Mouse (Mus musculus) B cell, adult 67 days (primary cell): ENCODE results near the gene Zfp458. TPM values are rescaled to one million over a fixed set of nuclear protein-coding genes. Genes with fewer than 3 reads are reported as not detected.

ENCODE experiments used
- total RNA-seq, 2 experiments: library from RNA; stranded (reverse); gene quantifications; 4 replicates each; pipeline ENCODE4 v1.2.4; 2023

The Zfp458 gene
- 1 to 10 TPM; 2.1 to 4.1 TPM for total RNA-seq

DNA sequence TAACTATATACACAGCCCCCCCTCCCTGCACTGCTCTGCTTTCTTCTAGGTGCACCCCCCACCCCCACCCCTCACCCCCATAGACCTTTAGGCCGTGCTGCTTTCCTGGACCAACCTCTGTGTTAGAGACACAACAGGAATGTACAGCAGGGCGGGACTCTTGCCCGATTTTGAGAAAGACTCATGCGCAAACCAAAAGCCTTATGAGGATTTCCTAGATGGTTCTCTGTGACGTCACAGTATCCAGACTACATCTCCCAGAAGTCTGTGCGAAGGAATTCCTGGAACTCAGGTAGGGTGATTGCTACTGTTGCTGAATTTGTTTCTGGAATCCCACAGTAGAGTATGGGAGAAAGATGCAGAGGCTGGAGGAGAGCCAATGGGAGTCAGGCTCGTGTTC is at the start of gene Zfp458:
Gene Zfp458, minus strand, starts transcription at position 153 of the 400 bp plus-strand sequence.

DNA sequence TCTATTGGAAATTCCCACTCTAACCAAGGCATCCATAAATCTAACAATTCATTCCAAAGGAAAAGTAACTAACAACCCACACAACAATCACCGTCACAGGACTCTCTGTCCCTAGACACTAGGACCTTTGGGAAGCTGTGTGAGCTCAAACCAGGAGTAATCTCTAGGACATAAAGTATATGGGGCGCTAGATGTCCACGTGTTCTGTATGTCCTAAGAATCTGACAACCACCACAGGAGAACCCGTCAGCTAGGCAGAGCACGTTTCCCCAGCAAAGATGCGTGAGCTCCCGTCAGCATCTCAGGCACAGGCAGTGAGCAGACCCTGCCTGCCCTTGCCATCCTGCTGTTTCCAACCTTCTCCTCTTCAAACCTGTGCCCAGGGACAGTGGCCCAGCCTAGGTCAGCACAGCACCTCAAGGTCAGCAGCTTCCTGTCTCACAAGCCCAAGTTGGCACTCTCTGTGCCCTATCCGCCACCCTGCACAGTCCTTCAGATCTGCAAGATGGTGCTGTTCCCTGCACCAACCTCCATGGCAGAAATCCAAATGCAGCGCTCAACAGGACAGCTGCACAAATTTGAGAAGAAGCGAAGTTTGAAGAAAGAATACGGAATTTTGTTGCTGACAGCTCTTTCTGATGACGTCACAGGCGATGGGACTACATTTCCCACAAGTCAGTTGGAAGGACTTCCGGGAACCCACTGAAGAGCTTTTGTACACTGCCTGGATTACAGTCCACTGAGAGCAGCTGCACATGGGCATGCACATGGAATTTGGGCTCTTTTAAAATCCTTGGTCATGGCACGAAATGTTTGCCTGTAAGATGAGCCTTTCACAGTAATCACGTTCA is 27.8 kb upstream of the Zfp458 start, which contains the start of gene Zfp457:
Gene Zfp457, minus strand, starts transcription at position 664 of the 851 bp plus-strand sequence.

Other genes with a start within 250 kb of the Zfp458 start
- 1 to 10 TPM; 7.8 to 7.9 TPM for gene Zfp712, start 217.3 kb downstream of the Zfp458 start, total RNA-seq
- 1 to 10 TPM; 2.2 to 3.5 TPM for gene Zfp708, start 180.5 kb downstream of the Zfp458 start, total RNA-seq
- 1 to 10 TPM; 4.0 to 5.8 TPM for gene Gm28557, start 169.9 kb downstream of the Zfp458 start, total RNA-seq
- 1 to 10 TPM in 1 of 2 experiments, under 1 TPM in 1; 0.95 to 1.4 TPM for gene Rslcan18, start 162.2 kb downstream of the Zfp458 start, total RNA-seq
- gene Zfp759, start 156.8 kb downstream of the Zfp458 start, total RNA-seq: 10 to 100 TPM in 1 of 2 experiments, 1 to 10 TPM in 1; 8.9 to 10.7 TPM
- gene Rsl1, start 105.3 kb downstream of the Zfp458 start, total RNA-seq: 10 to 100 TPM; 18.3 to 22.3 TPM
- 1 to 10 TPM; 2.8 to 5.2 TPM for gene Zfp455, start 84.0 kb downstream of the Zfp458 start, total RNA-seq
- 1 to 10 TPM; 1.1 to 5.4 TPM for gene Zfp457, start 28.0 kb upstream of the Zfp458 start, total RNA-seq
- 10 to 100 TPM; 15.0 to 19.8 TPM for gene Zfp595, start 54.1 kb upstream of the Zfp458 start, total RNA-seq
- 1 to 10 TPM; 1.2 to 4.3 TPM for gene Gm28044, start 82.1 kb upstream of the Zfp458 start, total RNA-seq
- gene Zfp953, start 82.1 kb upstream of the Zfp458 start, total RNA-seq: 10 to 100 TPM; 10.2 to 13.3 TPM
- 1 to 10 TPM; 2.4 to 4.4 TPM for gene Gm28041, start 97.3 kb upstream of the Zfp458 start, total RNA-seq
- gene Zfp456, start 97.3 kb upstream of the Zfp458 start, total RNA-seq: 10 to 100 TPM; 12.0 to 13.6 TPM
- gene Zfp429, start 121.4 kb upstream of the Zfp458 start, total RNA-seq: 10 to 100 TPM; 17.7 to 23.2 TPM
- 1 to 10 TPM; 3.4 to 3.5 TPM for gene Zfp459, start 143.0 kb upstream of the Zfp458 start, total RNA-seq
- gene Zfp874a, start 173.2 kb upstream of the Zfp458 start, total RNA-seq: 1 to 10 TPM; 6.5 to 7.0 TPM
- gene Zfp874b, start 205.8 kb upstream of the Zfp458 start, total RNA-seq: 10 to 100 TPM; 12.2 to 17.1 TPM
- 10 to 100 TPM; 13.3 to 16.8 TPM for gene Zfp58, start 222.1 kb upstream of the Zfp458 start, total RNA-seq
- not detected for gene Gm26965, start 247.7 kb upstream of the Zfp458 start, total RNA-seq
- 10 to 100 TPM; 24.1 to 31.2 TPM for gene Zfp87, start 247.7 kb upstream of the Zfp458 start, total RNA-seq